Mouse (Mus musculus) midbrain, postnatal 0 days (tissue): ENCODE measurements around the gene Kalrn. TPM values are rescaled to one million over a fixed set of nuclear protein-coding genes. Genes with fewer than 3 reads are reported as not detected.
A peak's percentile ranks its signal among the peaks of the same experiment; 100 is the strongest.

ENCODE experiments used
- ATAC-seq: fragments of 200-750 bp; cut with Nextera tagmentation; 2 replicates; pipeline ENCODE4 v1.8.0; 2017; ENCODE audit warnings: moderate number of reproducible peaks, mild to moderate bottlenecking, moderate TSS enrichment, moderate library complexity; ENCODE audit not compliant: low FRiP score
- DNase-seq: peaks from one replicate; pipeline ENCODE4 v3.0.0-alpha.2; 2015; ENCODE audit warnings: low spot score
- H3K27ac ChIP-seq: fragments of 300-500 bp; sonication (generic); 2 replicates; pipeline ENCODE4 v1.5.1; 2014; ENCODE audit warnings: low read depth, mild to moderate bottlenecking, low read length, mixed read lengths
- H3K27me3 ChIP-seq: fragments of 300-500 bp; sonication (generic); 2 replicates; pipeline ENCODE4 v1.6.1; 2014; ENCODE audit warnings: low read length, control low read depth, mixed read lengths; ENCODE audit not compliant: insufficient read depth
- H3K36me3 ChIP-seq: fragments of 300-500 bp; sonication (generic); 2 replicates; pipeline ENCODE4 v1.6.1; 2014; ENCODE audit warnings: low read length, control low read depth, mixed read lengths; ENCODE audit not compliant: insufficient read depth
- H3K4me1 ChIP-seq: fragments of 300-500 bp; sonication (generic); 2 replicates; pipeline ENCODE4 v1.6.1; 2014; ENCODE audit warnings: mild to moderate bottlenecking, control low read depth, antibody characterized with exemption, low read length, mixed read lengths; ENCODE audit not compliant: insufficient read depth
- H3K4me2 ChIP-seq: fragments of 300-500 bp; sonication (generic); 2 replicates; pipeline ENCODE4 v1.6.1; 2014; ENCODE audit warnings: low read depth, mild to moderate bottlenecking, low read length, mixed read lengths; ENCODE audit not compliant: poor library complexity, severe bottlenecking
- H3K4me3 ChIP-seq: fragments of 300-500 bp; sonication (generic); 2 replicates; pipeline ENCODE4 v1.5.1; 2014; ENCODE audit warnings: low read depth, mild to moderate bottlenecking, low read length, moderate library complexity
- H3K9ac ChIP-seq: fragments of 300-500 bp; sonication (generic); replicated peaks from 2 replicates; pipeline ENCODE4 v1.6.1; 2014; ENCODE audit warnings: mild to moderate bottlenecking, low read length, moderate library complexity, mixed read lengths; ENCODE audit not compliant: poor library complexity, severe bottlenecking
- H3K9me3 ChIP-seq: fragments of 300-500 bp; sonication (generic); 2 replicates; pipeline ENCODE4 v1.6.1; 2016; ENCODE audit warnings: low read length, control low read depth
- CTCF ChIP-seq: IDR thresholded peaks from 2 replicates; pipeline ENCODE4 v1.5.1; 2016; ENCODE audit warnings: antibody characterized with exemption, mild to moderate bottlenecking
- WGBS: fragments of 180-500 bp; shearing (Covaris S2); extraction: QIAGEN DNeasy Blood & Tissue Kit; methylation state at CpG from one replicate; pipeline ENCODE4 v1.1.7; 2014; 5-methylcytosine and 5-hydroxymethylcytosine counted together
- polyA plus RNA-seq: library from polyadenylated mRNA; unstranded; fragments of >200 nt; fragmentation: Nextera tagmentation; extraction: Ambion mirVana; gene quantifications from 2 replicates; pipeline ENCODE4 v1.2.1, GENCODE M21; 2015
- total RNA-seq: library from RNA; depleted of rRNA; stranded (reverse); fragments of >200 nt; gene quantifications from 2 replicates; pipeline ENCODE4 v1.2.3, GENCODE M21; 2014

Kalrn gene
- total and polyA plus RNA-seq, 2 experiments from 2014 or later = 23.6 to 128 TPM

DNA sequence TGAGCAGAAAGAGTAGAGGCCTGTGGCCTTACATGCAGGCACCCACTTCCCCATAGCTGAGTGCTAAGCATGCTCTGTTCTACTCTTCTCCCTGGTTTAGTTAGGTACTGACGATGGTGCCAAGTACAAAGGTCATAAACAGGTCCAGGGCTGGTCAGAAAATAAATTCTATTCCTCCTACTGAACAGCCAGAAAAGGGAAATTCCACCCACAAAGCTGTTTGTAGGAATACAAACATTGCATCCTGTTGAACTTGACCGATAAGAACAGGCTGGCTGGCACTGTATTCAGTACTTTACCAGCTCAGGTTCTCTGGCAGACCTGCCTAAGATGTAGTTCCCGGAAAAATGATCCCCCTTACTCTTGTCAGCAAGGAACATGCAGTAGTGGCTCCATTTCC lies 247.5 kb downstream of the Kalrn start:
- DNase-seq (no peak), ATAC-seq (no peak)
- Histone ChIP-seq H3K4me2 (no peak overlapping the region), H3K9ac (no peak overlapping the region), H3K27me3 (no peaks in the 10 kb centered on the region), H3K9me3 (no peaks in the 10 kb centered on the region), H3K4me3 (no peak overlapping the region), H3K27ac (no peak overlapping the region), H3K36me3 (no peaks in the 10 kb centered on the region; the same call in 1 of the 2 replicates), H3K4me1 (peaks cover 11% of the 10 kb centered on the region)
- no peak for TF ChIP-seq CTCF
- WGBS = 92% methylated on average over 3 of the region's 3 CpGs

DNA sequence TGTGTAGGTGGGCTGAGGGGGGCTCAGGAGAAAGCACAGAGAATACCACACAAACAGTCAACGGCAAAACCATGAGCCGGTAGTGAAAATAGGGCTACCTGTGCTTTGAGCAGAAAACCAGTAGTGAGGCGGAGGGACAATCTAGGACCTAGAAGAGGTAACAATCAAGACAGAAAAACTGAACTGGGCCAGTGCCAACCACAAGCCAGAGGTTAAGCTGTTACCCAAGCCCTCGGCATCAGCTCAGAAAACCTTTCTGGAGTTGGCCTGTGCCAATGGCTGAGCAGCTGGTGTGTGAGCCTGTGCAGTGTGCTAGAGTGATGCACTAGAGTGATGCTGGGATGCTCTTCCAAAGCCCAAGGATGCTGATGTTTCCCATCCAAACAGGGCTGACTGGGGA lies 248.2 kb downstream of the Kalrn start:
- Histone ChIP-seq H3K9me3 (no peaks in the 10 kb centered on the region), H3K4me3 (no peak overlapping the region), H3K4me1 (peaks cover 12% of the 10 kb centered on the region), H3K36me3 (no peaks in the 10 kb centered on the region; the same call in 1 of the 2 replicates), H3K27me3 (no peaks in the 10 kb centered on the region), H3K27ac (no peak overlapping the region), H3K9ac (no peak overlapping the region), H3K4me2 (no peak overlapping the region)
- 93% methylated on average over 4 of the region's 4 CpGs for WGBS
- ATAC-seq (no peak), DNase-seq (no peak)
- no peak for TF ChIP-seq CTCF

DNA sequence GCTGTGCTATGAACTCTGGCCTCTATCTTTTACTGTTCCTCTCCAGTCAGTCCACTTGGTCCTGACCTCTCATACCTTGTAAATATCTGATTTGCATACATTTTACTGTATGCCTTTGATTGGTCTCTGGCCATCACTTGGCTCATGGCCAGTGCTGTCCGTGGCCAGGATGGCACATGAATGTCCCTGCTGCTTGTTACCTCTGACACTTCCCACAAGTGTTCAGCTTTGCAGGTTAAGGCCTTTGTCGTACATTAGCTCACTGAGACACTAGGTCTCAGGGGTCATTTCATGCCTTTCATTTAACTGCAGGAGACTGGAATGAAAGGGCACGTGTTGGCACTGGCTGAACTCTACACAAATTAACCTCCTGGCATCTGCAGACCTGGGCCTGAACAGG lies 248.6 kb downstream of the Kalrn start:
- ATAC-seq (no peak), DNase-seq (no peak)
- H3K4me3 ChIP-seq = no peak overlapping the region
- peaks cover 10% of the 10 kb centered on the region for H3K4me1 ChIP-seq
- no peaks in the 10 kb centered on the region for H3K27me3 ChIP-seq
- no peaks in the 10 kb centered on the region for H3K9me3 ChIP-seq
- H3K27ac ChIP-seq = no peak overlapping the region
- TF ChIP-seq CTCF = no peak
- H3K4me2 ChIP-seq = no peak overlapping the region
- H3K9ac ChIP-seq = no peak overlapping the region
- 58% methylated on average over 3 of the region's 3 CpGs for WGBS
- no peaks in the 10 kb centered on the region; the same call in 1 of the 2 replicates for H3K36me3 ChIP-seq

DNA sequence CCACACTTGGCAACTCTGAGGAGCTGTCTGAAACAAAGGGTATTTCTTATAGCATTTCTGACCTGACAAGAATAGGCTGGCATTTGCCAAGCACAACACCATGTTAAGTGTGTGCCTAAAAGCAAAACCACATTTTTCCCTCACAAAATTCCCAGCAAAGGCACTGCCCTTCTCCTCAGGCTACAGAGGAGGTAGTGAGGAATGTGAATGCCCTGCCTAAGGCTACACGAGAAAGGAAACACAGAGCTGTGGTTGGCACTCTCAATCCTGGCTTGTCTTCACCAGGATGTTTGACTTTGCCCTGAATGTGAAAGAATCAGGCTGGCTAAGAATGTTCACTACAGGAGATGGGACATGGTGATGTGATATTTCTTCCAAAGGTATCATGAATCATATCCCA lies 249.8 kb downstream of the Kalrn start:
- DNase-seq (no peak), ATAC-seq (no peak)
- Histone ChIP-seq H3K4me1 (peaks cover 11% of the 10 kb centered on the region; the same call in 1 of the 2 replicates), H3K27me3 (no peaks in the 10 kb centered on the region), H3K27ac (no peak overlapping the region), H3K36me3 (no peaks in the 10 kb centered on the region; the same call in 1 of the 2 replicates), H3K9me3 (no peaks in the 10 kb centered on the region), H3K4me2 (no peak overlapping the region), H3K9ac (no peak overlapping the region), H3K4me3 (no peak overlapping the region)
- no peak for TF ChIP-seq CTCF
- 62% methylated on average over 1 of the region's 1 CpGs for WGBS

DNA sequence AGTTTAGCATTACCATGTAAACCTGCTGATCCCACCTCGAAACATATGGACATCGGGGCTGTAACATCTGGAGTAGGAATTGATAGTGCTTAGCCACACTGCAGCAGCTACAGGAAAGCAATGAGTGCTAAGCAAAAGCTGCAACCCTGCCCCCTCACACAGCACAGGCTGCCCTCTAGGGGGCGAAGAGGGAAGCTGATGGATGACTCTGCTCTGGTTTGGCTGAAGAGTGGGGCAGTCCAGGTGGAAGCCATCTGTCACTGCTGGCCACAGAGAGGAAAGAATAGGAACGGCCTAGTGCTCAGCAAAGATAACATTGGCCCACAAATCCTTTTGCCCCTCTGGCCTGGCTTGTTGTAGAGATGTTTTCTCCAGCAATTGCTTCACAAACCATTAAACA lies 250.8 kb downstream of the Kalrn start:
- Histone ChIP-seq H3K4me3 (no peak overlapping the region), H3K27me3 (no peaks in the 10 kb centered on the region), H3K9ac (no peak overlapping the region), H3K36me3 (no peaks in the 10 kb centered on the region; the same call in 1 of the 2 replicates), H3K9me3 (no peaks in the 10 kb centered on the region), H3K4me1 (peaks cover 11% of the 10 kb centered on the region; the same call in 1 of the 2 replicates), H3K27ac (no peak overlapping the region), H3K4me2 (no peak overlapping the region)
- TF ChIP-seq CTCF = peak; percentile 80
- peak; percentile 90 for DNase-seq
- ATAC-seq = peak; percentile 65; the same call in 1 of the 2 replicates
- 39% methylated on average over 4 of the region's 4 CpGs for WGBS

DNA sequence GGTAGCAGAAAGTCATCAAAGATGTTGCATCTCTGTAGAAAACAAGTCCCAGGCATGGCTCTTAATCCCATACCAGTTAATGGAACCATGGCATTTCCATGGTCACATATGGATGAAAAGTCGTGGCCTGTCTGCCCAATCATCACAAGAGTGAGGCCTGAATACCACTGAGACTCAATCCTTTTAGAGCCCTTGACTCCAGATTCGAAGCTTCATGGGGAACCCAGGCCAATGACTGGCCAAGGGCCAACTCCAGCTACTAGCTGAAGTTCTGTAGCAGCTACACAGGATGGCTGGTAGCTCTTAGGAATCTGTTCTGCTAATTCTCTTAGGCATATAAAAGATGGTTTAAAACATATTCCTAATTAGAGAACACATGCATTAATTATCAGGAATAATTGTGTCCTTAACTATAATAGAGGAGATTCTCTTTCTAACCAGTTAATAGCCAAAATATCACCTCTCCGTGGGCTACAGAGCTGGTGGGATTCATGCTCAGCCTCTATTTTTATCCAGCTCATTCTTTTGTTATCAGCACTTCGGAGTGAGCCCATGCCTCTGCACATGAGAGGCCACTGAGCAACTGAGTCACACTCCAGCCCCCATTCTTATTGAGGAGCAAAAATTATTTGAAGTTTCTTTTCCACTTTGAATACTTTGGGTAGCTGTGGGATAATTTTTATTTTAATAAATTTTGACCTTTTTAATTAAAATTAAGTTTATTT lies 252.1 kb downstream of the Kalrn start:
- Histone ChIP-seq H3K9me3 (no peaks in the 10 kb centered on the region), H3K36me3 (no peaks in the 10 kb centered on the region; the same call in 1 of the 2 replicates), H3K4me3 (no peak overlapping the region), H3K27ac (no peak overlapping the region), H3K4me1 (peaks cover 16% of the 10 kb centered on the region), H3K4me2 (no peak overlapping the region), H3K27me3 (no peaks in the 10 kb centered on the region), H3K9ac (no peak overlapping the region)
- WGBS = 74% methylated on average over 4 of the region's 4 CpGs
- TF ChIP-seq CTCF = no peak
- no peak for ATAC-seq
- DNase-seq = no peak
